Mouse (Mus musculus): ENCODE results near the gene Mesd. TPM values are rescaled to one million over a fixed set of nuclear protein-coding genes. Genes with fewer than 3 reads are reported as not detected.
A peak's percentile ranks its signal among the peaks of the same experiment; 100 is the strongest.

Mesd gene
- polyA plus RNA-seq (2012; rRNA removed), result 34.6 and 35.1 TPM in 2 replicates

GRCm38 (mm10) chr7:83884021-83884658 is at the start of gene Mesd, which contains the start of gene Tlnrd1:
TSS of gene Mesd (plus strand) at chr7:83884466.
TSS of gene Tlnrd1 (minus strand) at chr7:83884305.
- WGBS, result under 1% methylated on average over 69 of the region's 69 CpGs
- H3K4me1 ChIP-seq (ENCODE audit: control insufficient read depth, insufficient read depth, low read length), result peaks cover 9% of the 10 kb centered on the region; the same call in 1 of the 2 replicates
- H3K27ac ChIP-seq (ENCODE audit: insufficient read depth, low read length), result peak within 1 kb of the TSS; percentile 97
- peak; percentile 81 for TF ChIP-seq POLR2A (IDR thresholded peaks at IDR 0.05; ENCODE audit: borderline replicate concordance, insufficient read depth, low read length)
- TF ChIP-seq CTCF (IDR thresholded peaks at IDR 0.05; ENCODE audit: borderline replicate concordance, insufficient read depth, low read depth, low read length), result no peak
- H3K4me3 ChIP-seq (replicated peaks; ENCODE audit: insufficient read depth, low read depth, low read length), result peak within 1 kb of the TSS; percentile 80
- no peaks in the 10 kb centered on the region for H3K27me3 ChIP-seq (ENCODE audit: control insufficient read depth, insufficient read depth, low read length)
- peak; percentile 91 to 94 for DNase-seq

DNA sequence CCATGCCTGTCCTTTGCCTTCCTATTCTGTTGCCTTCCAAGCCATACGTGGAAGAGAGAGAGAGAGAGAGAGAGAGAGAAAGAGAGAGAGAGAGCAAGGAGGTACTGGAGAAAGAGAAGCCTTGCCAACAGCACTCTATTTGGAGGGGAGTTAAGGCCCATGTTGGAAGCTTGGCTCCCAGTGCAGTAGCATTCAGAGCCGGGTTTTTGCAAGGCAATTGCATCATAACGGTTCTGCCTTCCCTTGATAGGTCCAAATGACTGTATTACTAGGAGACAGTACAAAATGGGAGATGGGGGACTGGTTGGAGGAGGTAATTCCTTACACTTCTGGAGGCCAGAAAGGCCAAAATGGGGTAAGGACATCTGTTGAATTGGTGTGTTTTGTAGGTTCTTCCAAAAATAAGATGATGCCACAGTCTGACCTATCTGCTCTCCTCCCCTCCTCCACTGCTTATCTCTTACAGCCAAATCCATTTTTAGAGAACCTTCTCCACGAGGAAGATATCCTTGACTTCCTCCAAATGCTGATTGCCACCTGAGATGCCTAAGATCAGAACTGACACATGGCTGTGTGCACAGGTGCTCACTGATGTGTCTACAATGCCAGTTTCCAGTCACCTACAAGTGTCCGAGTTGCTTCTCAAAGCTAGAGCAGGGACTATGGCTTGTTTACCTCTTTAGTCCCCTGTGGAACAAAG is 45.6 kb upstream of the Mesd start:
- H3K4me3 ChIP-seq (replicated peaks; ENCODE audit: insufficient read depth, low read depth, low read length), result no peak overlapping the region
- no peak for DNase-seq
- H3K27ac ChIP-seq (ENCODE audit: insufficient read depth, low read length), result no peak overlapping the region
- no peak for TF ChIP-seq CTCF (IDR thresholded peaks at IDR 0.05; ENCODE audit: borderline replicate concordance, insufficient read depth, low read depth, low read length)
- TF ChIP-seq POLR2A (IDR thresholded peaks at IDR 0.05; ENCODE audit: borderline replicate concordance, insufficient read depth, low read length), result no peak
- WGBS, result 73% methylated on average over 5 of the region's 5 CpGs
- no peaks in the 10 kb centered on the region for H3K4me1 ChIP-seq (ENCODE audit: control insufficient read depth, insufficient read depth, low read length)
- no peaks in the 10 kb centered on the region for H3K27me3 ChIP-seq (ENCODE audit: control insufficient read depth, insufficient read depth, low read length)

DNA sequence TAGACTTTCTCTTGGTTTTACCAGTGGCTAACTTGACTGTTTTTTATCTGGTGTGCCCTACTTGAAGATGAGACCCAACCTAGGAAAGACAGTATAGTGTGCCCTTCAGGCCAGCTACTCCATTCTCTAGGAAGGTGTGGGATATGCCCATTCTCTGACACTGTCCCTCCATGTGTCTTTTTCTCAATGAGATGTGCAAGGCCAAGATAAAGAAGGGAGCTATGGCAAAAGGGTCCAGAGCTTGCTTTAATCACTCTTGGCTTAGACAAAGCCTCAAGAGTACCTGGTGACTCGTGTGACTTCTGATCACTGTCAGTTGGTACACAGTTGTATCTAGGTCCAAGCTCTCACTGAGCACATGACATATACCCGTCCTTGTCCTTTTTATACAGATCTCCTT is 44.2 kb upstream of the Mesd start:
- Histone ChIP-seq H3K27ac (ENCODE audit: insufficient read depth, low read length) (no peak overlapping the region), H3K27me3 (ENCODE audit: control insufficient read depth, insufficient read depth, low read length) (no peaks in the 10 kb centered on the region), H3K4me1 (ENCODE audit: control insufficient read depth, insufficient read depth, low read length) (no peaks in the 10 kb centered on the region), H3K4me3 (replicated peaks; ENCODE audit: insufficient read depth, low read depth, low read length) (no peak overlapping the region)
- no peak for TF ChIP-seq CTCF (IDR thresholded peaks at IDR 0.05; ENCODE audit: borderline replicate concordance, insufficient read depth, low read depth, low read length)
- TF ChIP-seq POLR2A (IDR thresholded peaks at IDR 0.05; ENCODE audit: borderline replicate concordance, insufficient read depth, low read length), result no peak
- 75% methylated on average over 2 of the region's 2 CpGs for WGBS
- no peak for DNase-seq

- H3K27me3 ChIP-seq (ENCODE audit: control insufficient read depth, insufficient read depth, low read length), result no peaks in the 10 kb centered on the region
- no peak for TF ChIP-seq CTCF (IDR thresholded peaks at IDR 0.05; ENCODE audit: borderline replicate concordance, insufficient read depth, low read depth, low read length)
- no peak for TF ChIP-seq POLR2A (IDR thresholded peaks at IDR 0.05; ENCODE audit: borderline replicate concordance, insufficient read depth, low read length)
- no peak for DNase-seq
Measured at GRCm38 (mm10) chr7:83842486-83843259, 41.6 kb upstream of the Mesd start.

DNA sequence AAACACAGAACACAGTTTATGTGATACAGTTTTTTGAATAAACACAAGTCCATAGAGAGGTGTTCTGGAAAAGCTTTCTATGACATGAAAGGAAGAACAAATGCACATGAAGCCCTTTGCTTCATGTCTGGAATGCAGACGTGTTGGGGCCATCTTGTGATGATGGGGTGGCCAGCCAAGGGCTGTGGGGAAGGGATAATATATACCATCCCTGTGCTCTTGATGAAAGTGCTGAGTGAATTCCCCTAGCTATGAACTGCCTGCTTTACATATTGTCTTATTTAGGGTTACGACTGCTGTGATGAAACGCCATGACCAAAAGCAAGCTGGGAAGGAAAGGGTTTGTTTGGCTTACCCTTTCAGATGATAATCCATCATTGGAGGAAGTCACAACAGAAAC is 39.5 kb upstream of the Mesd start:
- no peak overlapping the region for H3K4me3 ChIP-seq (replicated peaks; ENCODE audit: insufficient read depth, low read depth, low read length)
- no peak for DNase-seq
- no peaks in the 10 kb centered on the region for H3K4me1 ChIP-seq (ENCODE audit: control insufficient read depth, insufficient read depth, low read length)
- TF ChIP-seq CTCF (IDR thresholded peaks at IDR 0.05; ENCODE audit: borderline replicate concordance, insufficient read depth, low read depth, low read length), result no peak
- no peak for TF ChIP-seq POLR2A (IDR thresholded peaks at IDR 0.05; ENCODE audit: borderline replicate concordance, insufficient read depth, low read length)
- H3K27me3 ChIP-seq (ENCODE audit: control insufficient read depth, insufficient read depth, low read length), result no peaks in the 10 kb centered on the region
- H3K27ac ChIP-seq (ENCODE audit: insufficient read depth, low read length), result no peak overlapping the region
- 90% methylated on average over 3 of the region's 3 CpGs for WGBS

More at GRCm38 (mm10) chr7:83842486-83843259, 41.6 kb upstream of the Mesd start:
- Histone ChIP-seq H3K27ac (ENCODE audit: insufficient read depth, low read length) (no peak overlapping the region), H3K4me1 (ENCODE audit: control insufficient read depth, insufficient read depth, low read length) (no peaks in the 10 kb centered on the region), H3K4me3 (replicated peaks; ENCODE audit: insufficient read depth, low read depth, low read length) (no peak overlapping the region)
- 59% methylated on average over 6 of the region's 6 CpGs for WGBS

DNA sequence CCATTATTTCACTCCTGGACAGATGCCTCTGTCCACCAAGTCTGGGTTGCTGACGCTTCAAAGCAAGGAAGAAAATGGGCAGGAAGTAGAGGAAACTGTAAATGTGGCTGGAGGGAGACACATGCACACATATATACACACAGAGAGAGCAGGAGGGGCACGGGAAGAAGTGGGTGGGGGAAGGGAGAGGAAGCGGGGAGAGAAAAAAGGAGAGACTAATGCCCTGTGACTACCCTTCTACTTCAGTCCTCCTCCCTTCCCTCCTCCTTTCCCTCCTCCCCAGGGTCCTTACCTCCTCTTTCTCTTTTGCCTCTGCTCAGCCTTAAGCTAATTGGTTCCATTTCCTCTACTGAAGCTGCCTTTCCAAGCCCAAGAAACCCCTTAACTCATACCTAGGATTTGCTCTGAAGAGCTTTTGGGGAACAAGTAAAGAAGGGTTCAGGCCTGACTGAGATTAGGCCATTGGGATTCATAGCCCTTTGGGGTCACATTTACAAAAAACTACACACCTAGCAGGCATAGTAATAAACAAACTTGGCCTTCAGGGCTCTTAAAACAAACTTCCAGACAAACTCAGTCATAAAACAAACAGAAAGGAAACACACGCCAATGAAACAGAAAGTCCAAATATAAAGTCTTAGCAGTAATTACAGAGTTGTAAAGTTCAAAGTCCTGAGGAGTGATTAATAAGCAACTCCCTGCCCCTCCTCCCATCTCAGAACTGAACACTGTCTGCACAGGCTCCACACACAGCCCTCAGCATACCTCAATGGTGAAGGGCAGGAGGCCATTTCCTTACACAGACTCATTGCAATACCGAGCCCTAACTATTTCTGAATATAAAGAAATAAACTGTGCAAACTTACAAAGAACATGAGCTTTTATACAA is 36.8 kb upstream of the Mesd start:
- H3K4me1 ChIP-seq (ENCODE audit: control insufficient read depth, insufficient read depth, low read length), result no peaks in the 10 kb centered on the region
- 81% methylated on average over 5 of the region's 5 CpGs for WGBS
- TF ChIP-seq CTCF (IDR thresholded peaks at IDR 0.05; ENCODE audit: borderline replicate concordance, insufficient read depth, low read depth, low read length), result no peak
- no peak for TF ChIP-seq POLR2A (IDR thresholded peaks at IDR 0.05; ENCODE audit: borderline replicate concordance, insufficient read depth, low read length)
- no peak overlapping the region for H3K4me3 ChIP-seq (replicated peaks; ENCODE audit: insufficient read depth, low read depth, low read length)
- H3K27me3 ChIP-seq (ENCODE audit: control insufficient read depth, insufficient read depth, low read length), result no peaks in the 10 kb centered on the region
- no peak for DNase-seq
- no peak overlapping the region for H3K27ac ChIP-seq (ENCODE audit: insufficient read depth, low read length)

All from cerebellum, adult 2 months (tissue).